Mouse (Mus musculus) megakaryocyte, adult 5-6 weeks (primary cell): ENCODE results near the gene Xrcc4. TPM values are rescaled to one million over a fixed set of nuclear protein-coding genes. Genes with fewer than 3 reads are reported as not detected.
A peak's percentile ranks its signal among the peaks of the same experiment; 100 is the strongest.

Source experiments
- ATAC-seq: 2 replicates; pipeline ENCODE4 v1.8.0; 2016; ENCODE audit warnings: mild to moderate bottlenecking, inconsistent platforms; ENCODE audit not compliant: poor library complexity, severe bottlenecking
- total RNA-seq, 2 experiments: library from RNA; stranded (forward) in 1 of 2; stranded (reverse) in 1 of 2; fragments of 153-499, 151-499 nt in 1 of 2; fragments of 221-1000, 200-1000 nt in 1 of 2; gene quantifications; 2 replicates each; pipeline versions ENCODE4 v1.2.3 to v1.2.4; 2015 to 2017

Xrcc4 gene
- total RNA-seq, 2 experiments from 2014 or later = 20.1 to 33.2 TPM

DNA sequence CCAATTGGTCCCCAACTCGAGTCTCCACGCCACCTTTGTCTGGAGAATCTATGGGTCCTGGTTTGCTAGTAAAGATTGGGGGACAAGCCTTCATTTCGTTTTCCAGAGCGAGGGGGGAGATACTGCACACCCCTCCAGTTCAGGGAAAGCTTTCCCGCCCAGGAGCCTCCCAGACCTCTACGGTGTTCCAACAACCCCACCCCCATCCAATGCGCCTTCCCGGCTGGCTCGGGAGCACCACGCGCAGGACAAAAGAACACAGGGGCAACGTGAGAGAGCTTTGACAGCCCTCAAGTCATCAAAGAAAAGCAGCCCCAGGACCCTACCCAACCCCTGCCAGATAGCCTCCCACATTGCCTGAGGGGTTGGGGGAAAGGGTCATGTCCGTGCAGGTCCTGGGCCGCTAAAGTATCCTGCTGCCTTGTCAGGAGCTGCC is 348.3 kb downstream of the Xrcc4 start:
- ATAC-seq = no peak

- peak; percentile 59 for ATAC-seq
These were observed 348.9 kb downstream of the Xrcc4 start for GRCm38 (mm10) chr13:89740243-89741115.

GRCm38 (mm10) chr13:89739696-89740242 is 349.6 kb downstream of the Xrcc4 start:
- peak; percentile 14; the same call in 1 of the 2 replicates for ATAC-seq

DNA sequence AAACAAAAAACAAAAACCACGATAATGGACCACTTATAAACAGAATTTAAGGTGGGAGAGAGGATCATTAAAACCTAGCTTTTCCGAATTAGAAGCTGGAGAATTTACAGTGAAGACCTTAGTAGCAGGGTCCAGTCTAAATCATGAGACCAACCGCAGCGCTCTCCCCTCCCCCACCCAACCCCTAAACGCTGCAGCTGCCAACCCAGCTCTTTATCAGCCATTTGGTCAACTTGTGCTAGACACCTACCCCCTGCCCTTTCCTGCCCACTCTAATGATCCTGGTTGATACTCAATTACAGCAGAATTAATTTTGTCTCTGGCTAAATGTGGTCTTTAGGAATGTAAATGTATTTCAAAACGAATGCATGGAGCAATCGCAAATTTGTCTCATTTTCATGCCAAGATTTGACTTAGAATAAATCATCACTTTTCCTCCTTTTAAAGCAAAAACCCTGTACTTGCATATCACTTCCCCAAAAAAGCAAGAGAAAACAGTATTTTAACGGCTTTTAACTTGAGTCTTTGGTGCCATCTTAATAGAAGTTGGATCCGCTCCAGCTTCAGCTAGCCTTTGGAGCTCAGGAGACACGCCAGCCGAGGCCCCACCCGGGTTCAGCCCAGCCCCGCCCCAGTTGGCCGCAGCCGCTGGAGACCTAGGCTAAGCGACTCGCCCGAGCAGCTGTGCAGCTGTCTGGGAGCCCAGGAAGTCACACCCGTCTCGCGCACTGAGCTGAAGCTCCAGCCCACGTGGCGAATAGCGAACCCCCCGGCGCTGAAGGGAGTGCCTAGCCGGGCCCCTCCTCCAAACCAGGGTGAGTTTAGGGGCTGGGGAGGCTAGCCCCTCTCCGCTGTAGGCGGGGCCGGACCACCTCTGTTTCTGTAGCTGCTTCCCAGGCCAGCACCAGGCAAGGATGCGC is 350.4 kb downstream of the Xrcc4 start:
- peak; percentile 65 for ATAC-seq

DNA sequence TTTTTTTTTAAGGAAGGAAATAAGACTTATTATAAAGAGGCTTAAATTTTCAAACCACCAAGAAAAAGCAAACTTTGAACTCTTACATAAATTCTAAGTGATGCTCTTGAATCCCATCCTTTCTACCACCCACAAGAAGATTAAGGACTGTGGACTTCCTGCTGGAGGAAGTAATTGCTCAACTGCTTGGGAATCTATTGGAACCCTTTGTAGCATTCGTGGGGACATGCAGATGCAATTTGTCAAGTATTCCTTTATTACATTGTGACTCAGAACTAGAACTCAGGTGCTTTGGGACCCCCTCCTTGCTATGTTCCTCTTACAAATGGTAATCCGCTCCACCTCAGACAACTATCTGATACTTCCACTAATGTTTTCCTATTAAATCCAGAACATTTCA is 351.1 kb downstream of the Xrcc4 start:
- ATAC-seq = no peak

GRCm38 (mm10) chr13:89735111-89735510 is 354.3 kb downstream of the Xrcc4 start:
- ATAC-seq = no peak

- no peak for ATAC-seq
These were observed 362.9 kb downstream of the Xrcc4 start for GRCm38 (mm10) chr13:89726492-89726891.

Other genes starting within 250 kb of the Xrcc4 start
- gene Tmem167, start 485 bp downstream of the Xrcc4 start, total RNA-seq (2015) = 31.2 and 42.5 TPM in 2 replicates
- gene Tmem167, start 485 bp downstream of the Xrcc4 start, total RNA-seq (2017) = 23.3 and 25.6 TPM in 2 replicates